ENCODE assay signal across 8 mouse cellular contexts in the genomic region with DNA sequence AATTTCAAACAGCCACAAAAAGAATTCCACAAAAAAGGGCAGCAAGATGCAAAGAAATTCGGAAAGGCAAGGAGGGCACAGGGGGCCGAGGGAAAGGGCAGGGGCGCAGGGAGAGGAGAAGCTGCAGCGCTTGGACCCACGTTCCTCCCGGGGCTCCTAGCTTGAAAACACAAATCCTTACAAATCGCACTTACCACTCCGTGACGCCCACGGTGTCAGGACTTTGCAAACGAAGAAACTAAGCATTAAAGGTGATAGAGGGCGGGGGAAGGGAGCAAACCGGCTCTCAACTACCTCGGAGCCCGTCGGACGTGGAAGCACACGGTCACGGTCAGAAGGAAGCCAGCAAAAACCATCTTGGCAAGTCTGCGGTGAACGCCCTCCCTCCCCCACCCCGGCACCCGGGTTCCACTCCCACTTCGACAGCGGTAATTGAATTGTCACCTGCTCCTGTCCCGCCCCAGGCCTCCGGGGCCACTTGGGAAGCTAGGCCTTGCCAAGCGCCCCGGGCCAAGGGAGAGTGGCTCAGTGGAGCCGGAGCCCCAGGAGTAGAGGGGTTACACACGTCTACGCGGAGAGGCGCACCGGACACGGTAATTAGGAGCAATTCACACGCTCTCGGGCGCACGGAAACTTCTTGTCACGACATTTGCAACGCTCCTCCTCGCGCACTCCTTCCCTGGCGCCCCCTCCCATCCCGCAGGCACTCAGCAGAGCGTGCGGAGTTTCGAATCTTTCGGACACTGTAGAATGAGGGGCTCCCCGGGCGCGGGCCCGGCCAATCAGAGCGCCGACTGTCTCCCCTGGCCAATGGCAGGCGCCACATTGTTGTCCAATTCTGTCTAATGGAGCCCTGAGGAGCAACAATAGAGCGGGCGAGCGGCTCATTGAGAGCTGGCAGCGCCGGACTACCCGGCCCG. TPM values are rescaled to one million over a fixed set of nuclear protein-coding genes. Genes with fewer than 3 reads are reported as not detected.
DNase-seq lines count a peak whose midpoint lies in the region; ATAC-seq and TF ChIP-seq lines count a peak whose summit lies in the region.

A gene (plus strand): TSS at position 906 of the 920 bp plus-strand sequence.

- H3K27me3 ChIP-seq in C2C12 (ENCODE audit: control insufficient read depth, insufficient read depth, insufficient read length) = peaks cover 5% of the 10 kb centered on the region
- peaks cover 97% of the 10 kb centered on the region for H3K27me3 ChIP-seq in embryonic facial prominence, embryonic 15.5 days
- H3K27me3 ChIP-seq in intestine, embryonic 15.5 days (replicated peaks) = peaks cover 97% of the 10 kb centered on the region
- H3K27me3 ChIP-seq in midbrain, postnatal 0 days (ENCODE audit: insufficient read depth, low read length) = peaks cover 90% of the 10 kb centered on the region

- peak within 1 kb of the TSS; percentile 36 for H3K4me3 ChIP-seq in C2C12 (ENCODE audit: insufficient read depth, poor library complexity, severe bottlenecking)
- peak within 1 kb of the TSS; percentile 46 for H3K4me3 ChIP-seq in embryonic facial prominence, embryonic 15.5 days (replicated peaks)
- peak within 1 kb of the TSS; percentile 33 for H3K4me3 ChIP-seq in intestine, embryonic 15.5 days (replicated peaks)
- peak within 1 kb of the TSS; percentile 17 for H3K4me3 ChIP-seq in midbrain, postnatal 0 days (ENCODE audit: low read depth, low read length)

- peaks cover 44% of the 10 kb centered on the region for H3K4me1 ChIP-seq in embryonic facial prominence, embryonic 15.5 days
- peaks cover 32% of the 10 kb centered on the region for H3K4me1 ChIP-seq in intestine, embryonic 15.5 days (replicated peaks)
- H3K4me1 ChIP-seq in midbrain, postnatal 0 days (ENCODE audit: insufficient read depth, low read length) = no peaks in the 10 kb centered on the region

- no peak for TF ChIP-seq CTCF in C2C12 (IDR thresholded peaks at IDR 0.05; ENCODE audit: control insufficient read depth, insufficient read depth, insufficient read length)
- no peak for TF ChIP-seq CTCF in midbrain, postnatal 0 days (IDR thresholded peaks at IDR 0.05)

- no peaks in the 10 kb centered on the region for H3K36me3 ChIP-seq in C2C12 (ENCODE audit: control insufficient read depth, insufficient read depth)
- H3K36me3 ChIP-seq in embryonic facial prominence, embryonic 15.5 days = no peaks in the 10 kb centered on the region
- no peaks in the 10 kb centered on the region for H3K36me3 ChIP-seq in intestine, embryonic 15.5 days
- no peaks in the 10 kb centered on the region for H3K36me3 ChIP-seq in midbrain, postnatal 0 days (ENCODE audit: insufficient read depth, low read length)

- peak within 1 kb of the TSS; percentile 70 for H3K4me2 ChIP-seq in embryonic facial prominence, embryonic 15.5 days (replicated peaks)
- peak within 1 kb of the TSS; percentile 59 for H3K4me2 ChIP-seq in intestine, embryonic 15.5 days (replicated peaks)
- peak within 1 kb of the TSS; percentile 32 for H3K4me2 ChIP-seq in midbrain, postnatal 0 days (ENCODE audit: low read depth, low read length, poor library complexity, severe bottlenecking)

- peak; percentile 21 for DNase-seq in gastrocnemius, postnatal 10 days
- DNase-seq in gastrocnemius, adult 8-10 months (ENCODE audit: low spot score in 2 of 2) = no peak
- DNase-seq in midbrain, postnatal 0 days (ENCODE audit: low spot score) = peak; percentile 39

- peaks cover 10% of the 10 kb centered on the region for H3K79me2 ChIP-seq in C2C12 (ENCODE audit: control insufficient read depth, insufficient read depth)

- no peaks in the 10 kb centered on the region for H3K79me3 ChIP-seq in C2C12 (ENCODE audit: low read depth)

- H3K9ac ChIP-seq in embryonic facial prominence, embryonic 15.5 days = no peak within 1 kb of the TSS
- no peak within 1 kb of the TSS for H3K9ac ChIP-seq in intestine, embryonic 15.5 days
- H3K9ac ChIP-seq in midbrain, postnatal 0 days (replicated peaks; ENCODE audit: low read length, poor library complexity, severe bottlenecking) = no peak within 1 kb of the TSS

- under 1% methylated on average over 64 of the region's 64 CpGs for WGBS in embryonic facial prominence, embryonic 15.5 days
- WGBS in intestine, embryonic 15.5 days = under 1% methylated on average over 64 of the region's 64 CpGs
- WGBS in midbrain, postnatal 0 days = under 1% methylated on average over 62 of the region's 64 CpGs

- ATAC-seq in embryonic facial prominence, embryonic 15.5 days (ENCODE audit: insufficient number of reproducible peaks, low FRiP score, low TSS enrichment, low read depth) = peak; percentile 74
- ATAC-seq in intestine, embryonic 15.5 days = peak; percentile 33
- ATAC-seq in midbrain, postnatal 0 days (ENCODE audit: low FRiP score) = peak; percentile 36
- no peak for ATAC-seq in monocyte, adult 5-6 weeks (replicated peaks; ENCODE audit: insufficient number of reproducible peaks, low FRiP score, low TSS enrichment, poor library complexity, severe bottlenecking)
- no peak for ATAC-seq in erythroblast, adult 5-6 weeks (replicated peaks; ENCODE audit: low FRiP score, poor library complexity, severe bottlenecking)

- H3K9me3 ChIP-seq in embryonic facial prominence, embryonic 15.5 days (replicated peaks) = 0 out of 2 replicates have a peak, but pooled peaks cover 3% of the 10 kb centered on the region
- H3K9me3 ChIP-seq in intestine, embryonic 15.5 days = no peaks in the 10 kb centered on the region
- no peaks in the 10 kb centered on the region for H3K9me3 ChIP-seq in midbrain, postnatal 0 days (ENCODE audit: low read length)

- no peak within 1 kb of the TSS for H3K27ac ChIP-seq in embryonic facial prominence, embryonic 15.5 days (replicated peaks)
- H3K27ac ChIP-seq in intestine, embryonic 15.5 days = no peak within 1 kb of the TSS
- H3K27ac ChIP-seq in midbrain, postnatal 0 days (ENCODE audit: low read depth, low read length) = no peak within 1 kb of the TSS

- peak within 1 kb of the TSS; percentile 80 for H3ac ChIP-seq in C2C12 (ENCODE audit: control insufficient read depth, insufficient read length, low read depth)

TF ChIP-seq in C2C12, 6 proteins besides CTCF, POLR2A, EP300 and RAD21:
- TF ChIP-seq FOSL1 (IDR thresholded peaks at IDR 0.05; ENCODE audit: insufficient read depth, low read length, poor library complexity, severe bottlenecking) (no peak), CEBPB (IDR thresholded peaks at IDR 0.05; ENCODE audit: low read depth) (no peak), MYOD1 (IDR thresholded peaks at IDR 0.05; ENCODE audit: control insufficient read depth, insufficient read length, low read depth) (no peak), USF1 (IDR thresholded peaks at IDR 0.05; ENCODE audit: low read depth) (no peak), MYOG (IDR thresholded peaks at IDR 0.05; ENCODE audit: control insufficient read depth, extremely low read depth, insufficient read length) (no peak), MAX (IDR thresholded peaks at IDR 0.05) (no peak)

RNA-seq across cellular contexts. Expression of the gene that starts here (rescaled TPM):
- under 1 TPM; 0.35 to 0.36 TPM for total RNA-seq in gastrocnemius, postnatal 10 days (2021)
- total RNA-seq in gastrocnemius, adult 8-10 months (2022) = under 1 TPM in 1 of 4 experiments, not detected in 3; 0.15 TPM
- 6.7 TPM for polyA plus RNA-seq in C2C12 (2012; fragmentation: generic; extraction: Trizol)
- polyA plus RNA-seq in embryonic facial prominence, embryonic 15.5 days (2015; fragmentation: Nextera tagmentation; extraction: Ambion mirVana) = 0.50 and 0.89 TPM in 2 replicates
- 0.05 TPM in 2 replicates for polyA plus RNA-seq in intestine, embryonic 15.5 days (2015; fragmentation: Nextera tagmentation; extraction: Ambion mirVana)
- 1.4 and 3.7 TPM in 2 replicates for total RNA-seq in midbrain, postnatal 0 days (2014; rRNA removed)
- polyA plus RNA-seq in midbrain, postnatal 0 days (2015; fragmentation: Nextera tagmentation; extraction: Ambion mirVana) = 0.43 and 0.44 TPM in 2 replicates
- 0.19 to 0.21 TPM in 2 of 3 replicates, not detected in the other for total RNA-seq in monocyte, adult 5-6 weeks (2017)
- not detected in 2 replicates for total RNA-seq in erythroblast, adult 5-6 weeks (2015; ENCODE audit: low replicate concordance)
- 0.51 TPM in 1 of 2 replicates, not detected in the other for total RNA-seq in erythroblast, adult 5-6 weeks (2017; ENCODE audit: low replicate concordance)

Comparison
In these comparisons a context has a peak if more than half of its experiments do, and no peak if none do; other contexts are left out.
1. Peak in DNase-seq in gastrocnemius, postnatal 10 days; RNA of the gene not detected or under 1 TPM.
2. Peak in ATAC-seq, H3K4me3 ChIP-seq and H3K4me2 ChIP-seq in embryonic facial prominence, embryonic 15.5 days; RNA of the gene not detected or under 1 TPM.
3. Peak in ATAC-seq, H3K4me3 ChIP-seq and H3K4me2 ChIP-seq in intestine, embryonic 15.5 days; RNA of the gene not detected or under 1 TPM.